ENCODE assay signal across 13 mouse cellular contexts in the genomic region with DNA sequence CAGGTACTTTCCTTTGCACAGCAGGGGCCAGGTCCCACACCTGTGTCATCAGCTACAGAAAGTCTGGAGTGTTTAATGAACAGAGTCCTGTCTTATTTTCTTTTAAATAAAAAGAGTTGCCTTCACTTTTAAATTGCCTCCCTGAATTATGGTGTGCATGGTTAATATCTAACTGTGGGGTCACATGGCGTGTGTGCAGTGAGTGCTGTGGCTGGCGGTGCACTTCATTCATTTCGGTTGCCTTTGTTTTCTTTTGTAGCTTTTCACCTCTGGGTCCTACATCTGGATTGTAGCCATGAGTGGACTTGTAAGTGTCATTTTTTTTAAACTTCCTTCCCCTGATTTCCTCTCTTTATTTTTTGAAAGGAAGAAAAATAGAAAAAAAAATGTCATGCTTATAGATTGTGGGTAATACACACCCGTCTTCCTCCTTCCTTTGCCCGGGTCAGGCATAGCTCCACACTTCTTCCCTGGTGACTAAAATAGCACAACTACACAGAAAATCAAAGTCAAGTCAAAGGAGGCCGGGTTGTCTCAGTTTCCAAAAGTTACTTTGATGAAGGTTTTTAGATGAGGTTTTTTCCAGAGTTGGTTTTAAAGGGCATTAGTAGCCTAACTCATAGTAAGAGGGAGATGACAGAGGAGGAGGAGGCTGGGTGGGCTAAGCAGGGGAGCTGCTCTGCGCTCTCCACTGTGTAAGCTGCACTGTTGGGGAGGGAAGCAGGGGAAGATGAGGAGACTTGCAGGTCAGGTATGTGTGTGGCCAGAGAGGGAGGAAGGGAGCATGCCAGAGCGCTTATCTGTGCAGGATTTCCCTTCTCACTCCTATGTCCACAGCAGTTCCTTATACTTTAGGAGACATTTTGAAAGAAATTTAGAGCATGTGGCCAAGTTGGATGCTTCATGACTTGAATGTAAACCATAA. TPM values are rescaled to one million over a fixed set of nuclear protein-coding genes. Genes with fewer than 3 reads are reported as not detected.
A peak's percentile ranks its signal among the peaks of the same experiment; 100 is the strongest.
DNase-seq lines count a peak whose midpoint lies in the region; ATAC-seq and TF ChIP-seq lines count a peak whose summit lies in the region.
"Had no signal": no experiment of that assay in that cellular context is flagged by ENCODE, and none has a peak within 500 bp of the region (broad histone marks: within the 10 kb centered on the region; RNA-seq: fewer than 3 reads in every experiment).

No protein-coding gene starts in this region.

- H3K4me2 ChIP-seq in heart, embryonic 15.5 days = no peak overlapping the region
- peak overlapping the region; percentile 30 for H3K4me2 ChIP-seq in intestine, postnatal 0 days (replicated peaks; ENCODE audit: low read depth)
- no peak overlapping the region for H3K4me2 ChIP-seq in liver, embryonic 16.5 days (ENCODE audit: low read depth, low read length)

- peak overlapping the region; percentile 60 for H3K27ac ChIP-seq in heart, embryonic 15.5 days
- 0 out of 2 replicates have a peak overlapping the region, but pooled peaks have one; percentile 4 for H3K27ac ChIP-seq in bone marrow, adult 2 months (ENCODE audit: control insufficient read depth, insufficient read depth, low read depth, low read length, poor library complexity)
- H3K27ac ChIP-seq in intestine, postnatal 0 days (ENCODE audit: low read depth, low read length) = 0 out of 2 replicates have a peak overlapping the region, but pooled peaks have one; percentile 2
- no peak overlapping the region for H3K27ac ChIP-seq in liver, embryonic 16.5 days (ENCODE audit: low read length)

- 40% methylated on average over 8 of the region's 8 CpGs for WGBS in heart, embryonic 15.5 days
- WGBS in bone marrow, adult 2 months = 44% methylated on average over 8 of the region's 8 CpGs
- 28% methylated on average over 8 of the region's 8 CpGs for WGBS in intestine, postnatal 0 days
- WGBS in liver, embryonic 16.5 days (ENCODE audit: insufficient replicate concordance) = 40% methylated on average over 8 of the region's 8 CpGs

- ATAC-seq in heart, embryonic 15.5 days (replicated peaks; ENCODE audit: insufficient number of reproducible peaks, insufficient read depth, low FRiP score, low read depth) = peak; percentile 64
- ATAC-seq in intestine, postnatal 0 days = peak; percentile 63; the same call in 1 of the 2 replicates
- peak; percentile 58 for ATAC-seq in liver, embryonic 16.5 days (ENCODE audit: low read depth)

- no peak for DNase-seq in heart, postnatal 4 days
- DNase-seq in cerebellum, adult 11-12 months = no peak
- DNase-seq in urinary bladder, postnatal 36 days (ENCODE audit: low spot score in 2 of 2) = no peak
- DNase-seq in gastrocnemius, postnatal 10 days = no peak
- DNase-seq: cerebellum, postnatal 10 days; gastrocnemius, postnatal 25 days had no signal

- no peaks in the 10 kb centered on the region for H3K36me3 ChIP-seq in heart, embryonic 15.5 days
- H3K36me3 ChIP-seq in intestine, postnatal 0 days (ENCODE audit: control insufficient read depth, insufficient read depth) = peaks cover 3% of the 10 kb centered on the region; the same call in 1 of the 2 replicates
- H3K36me3 ChIP-seq in liver, embryonic 16.5 days (ENCODE audit: control insufficient read depth, insufficient read depth) = no peaks in the 10 kb centered on the region

- TF ChIP-seq CTCF in bone marrow, adult 2 months (IDR thresholded peaks at IDR 0.05; ENCODE audit: control insufficient read depth, insufficient read depth, low read length) = no peak
- no peak for TF ChIP-seq CTCF in intestine, postnatal 0 days (IDR thresholded peaks at IDR 0.05; ENCODE audit: low read depth)

- H3K4me3 ChIP-seq in heart, embryonic 15.5 days = no peak overlapping the region
- no peak overlapping the region for H3K4me3 ChIP-seq in bone marrow, adult 2 months (replicated peaks; ENCODE audit: control insufficient read depth, low read depth, low read length)
- no peak overlapping the region for H3K4me3 ChIP-seq in intestine, postnatal 0 days (ENCODE audit: low read depth, low read length)
- no peak overlapping the region for H3K4me3 ChIP-seq in liver, embryonic 16.5 days (ENCODE audit: low read depth, low read length)

- peaks cover 12% of the 10 kb centered on the region for H3K4me1 ChIP-seq in heart, embryonic 15.5 days (replicated peaks)
- H3K4me1 ChIP-seq in bone marrow, adult 2 months (ENCODE audit: control insufficient read depth, insufficient read depth, low read length) = peaks cover 9% of the 10 kb centered on the region; the same call in 1 of the 2 replicates
- no peaks in the 10 kb centered on the region for H3K4me1 ChIP-seq in intestine, postnatal 0 days (replicated peaks; ENCODE audit: control insufficient read depth, insufficient read depth, low read length)
- H3K4me1 ChIP-seq in liver, embryonic 16.5 days (ENCODE audit: control insufficient read depth, low read depth, low read length) = peaks cover 5% of the 10 kb centered on the region

- H3K27me3 ChIP-seq in heart, embryonic 15.5 days = no peaks in the 10 kb centered on the region
- no peaks in the 10 kb centered on the region for H3K27me3 ChIP-seq in intestine, postnatal 0 days (replicated peaks; ENCODE audit: control insufficient read depth, insufficient read depth, low read length)
- H3K27me3 ChIP-seq in liver, embryonic 16.5 days (ENCODE audit: control insufficient read depth, insufficient read depth, low read depth, low read length) = no peaks in the 10 kb centered on the region

- no peak overlapping the region for H3K9ac ChIP-seq in heart, embryonic 15.5 days
- no peak overlapping the region for H3K9ac ChIP-seq in intestine, postnatal 0 days (ENCODE audit: low read depth, low read length)
- no peak overlapping the region for H3K9ac ChIP-seq in liver, embryonic 16.5 days (ENCODE audit: low read depth, low read length)

- no peaks in the 10 kb centered on the region for H3K9me3 ChIP-seq in heart, embryonic 15.5 days (replicated peaks)
- no peaks in the 10 kb centered on the region for H3K9me3 ChIP-seq in intestine, postnatal 0 days (ENCODE audit: control insufficient read depth)
- no peaks in the 10 kb centered on the region for H3K9me3 ChIP-seq in liver, embryonic 16.5 days (replicated peaks; ENCODE audit: control insufficient read depth, low read length)

- no peak for TF ChIP-seq POLR2A in bone marrow, adult 2 months (IDR thresholded peaks at IDR 0.05; ENCODE audit: borderline replicate concordance, control insufficient read depth, low read depth, low read length)

RNA-seq across cellular contexts. Expression of a gene that starts 18.3 kb away (rescaled TPM):
- polyA plus RNA-seq in heart, embryonic 15.5 days (2015; fragmentation: Nextera tagmentation; extraction: Ambion mirVana) = 1.8 and 3.1 TPM in 2 replicates
- total RNA-seq in heart, postnatal 4 days (2021) = 1 to 10 TPM; 2.8 to 3.3 TPM
- 0.83 and 1.5 TPM in 2 replicates for polyA plus RNA-seq in bone marrow, adult 2 months (2011; ENCODE audit: insufficient read depth, insufficient read length, low replicate concordance, missing spikeins)
- 1.5 and 1.6 TPM in 2 replicates for polyA plus RNA-seq in intestine, postnatal 0 days (2015; fragmentation: Nextera tagmentation; extraction: Ambion mirVana)
- 1.1 and 1.7 TPM in 2 replicates for polyA plus RNA-seq in liver, embryonic 16.5 days (2015; fragmentation: Nextera tagmentation; extraction: Ambion mirVana)
- 1 to 10 TPM in 1 of 2 experiments, under 1 TPM in 1; 0.68 to 1.4 TPM for total RNA-seq in gastrocnemius, postnatal 10 days (2021)

RNA-seq across cellular contexts. Expression of a gene that starts 51.2 kb away (rescaled TPM):
- polyA plus RNA-seq in heart, embryonic 15.5 days (2015; fragmentation: Nextera tagmentation; extraction: Ambion mirVana) = not detected in 2 replicates
- total RNA-seq in heart, postnatal 4 days (2021) = not detected
- polyA plus RNA-seq in bone marrow, adult 2 months (2011; ENCODE audit: insufficient read depth, insufficient read length, low replicate concordance, missing spikeins) = not detected in 2 replicates
- not detected in 2 replicates for polyA plus RNA-seq in intestine, postnatal 0 days (2015; fragmentation: Nextera tagmentation; extraction: Ambion mirVana)
- not detected in 2 replicates for polyA plus RNA-seq in liver, embryonic 16.5 days (2015; fragmentation: Nextera tagmentation; extraction: Ambion mirVana)
- not detected for total RNA-seq in gastrocnemius, postnatal 10 days (2021)
- total RNA-seq: adrenal gland, postnatal 4 days; gastrocnemius, postnatal 25 days had no signal
- polyA plus RNA-seq: large intestine, adult 2 months; limb, embryonic 11.5 days had no signal
